Mouse (Mus musculus): ENCODE data around the gene Apex2.

DNA sequence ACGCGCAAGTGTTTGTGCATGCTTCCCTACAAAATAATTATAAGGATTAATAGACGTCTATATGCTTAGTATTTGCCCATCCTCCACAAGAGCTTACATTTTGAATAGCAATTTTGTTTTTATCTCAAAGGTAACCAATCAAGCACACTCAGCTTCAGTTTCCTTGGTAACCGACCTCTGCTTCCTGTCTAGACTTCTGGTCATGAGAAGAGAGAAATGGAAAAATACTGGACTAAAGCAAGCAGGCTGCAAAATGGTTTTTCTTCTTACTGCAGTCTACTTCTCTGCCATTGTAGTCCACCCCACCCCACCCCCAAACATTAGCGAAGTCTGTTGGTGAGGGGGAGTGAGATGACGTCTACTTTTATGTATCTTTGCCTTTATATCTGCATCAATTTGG is 78.4 kb downstream of the Apex2 start:
- TF ChIP-seq CTCF (IDR thresholded peaks at IDR 0.05) (no peak), POLR2A (IDR thresholded peaks at IDR 0.05; ENCODE audit: insufficient read depth, low read depth, low read length) (no peak)

Measured in heart, adult 2 months (tissue).